Mouse (Mus musculus) heart, postnatal 14 days (tissue): ENCODE results near the gene Ubfd1. TPM values are rescaled to one million over a fixed set of nuclear protein-coding genes. Genes with fewer than 3 reads are reported as not detected.
A peak's percentile ranks its signal among the peaks of the same experiment; 100 is the strongest.
"Not testable (repeated sequence)": the region's sequence is repeated elsewhere in the genome, so short reads cannot be mapped to it uniquely, and the experiment has no call there.

Source experiments
- DNase-seq, 2 experiments: peaks; one replicate each; pipeline ENCODE4 v3.0.0; 2021 to 2022
- intact Hi-C: fragments of 180-260 bp; cut with DNase I; formaldehyde crosslinking; loops from one replicate; pipeline ENCODE4 v1.15.1; 2025
- total RNA-seq, 2 experiments: library from RNA; stranded (reverse); gene quantifications; 2 replicates each; pipeline ENCODE4 v1.2.3; 2021

Ubfd1 gene
- total RNA-seq, 2 experiments from 2014 or later, result 33.0 to 39.6 TPM

DNA sequence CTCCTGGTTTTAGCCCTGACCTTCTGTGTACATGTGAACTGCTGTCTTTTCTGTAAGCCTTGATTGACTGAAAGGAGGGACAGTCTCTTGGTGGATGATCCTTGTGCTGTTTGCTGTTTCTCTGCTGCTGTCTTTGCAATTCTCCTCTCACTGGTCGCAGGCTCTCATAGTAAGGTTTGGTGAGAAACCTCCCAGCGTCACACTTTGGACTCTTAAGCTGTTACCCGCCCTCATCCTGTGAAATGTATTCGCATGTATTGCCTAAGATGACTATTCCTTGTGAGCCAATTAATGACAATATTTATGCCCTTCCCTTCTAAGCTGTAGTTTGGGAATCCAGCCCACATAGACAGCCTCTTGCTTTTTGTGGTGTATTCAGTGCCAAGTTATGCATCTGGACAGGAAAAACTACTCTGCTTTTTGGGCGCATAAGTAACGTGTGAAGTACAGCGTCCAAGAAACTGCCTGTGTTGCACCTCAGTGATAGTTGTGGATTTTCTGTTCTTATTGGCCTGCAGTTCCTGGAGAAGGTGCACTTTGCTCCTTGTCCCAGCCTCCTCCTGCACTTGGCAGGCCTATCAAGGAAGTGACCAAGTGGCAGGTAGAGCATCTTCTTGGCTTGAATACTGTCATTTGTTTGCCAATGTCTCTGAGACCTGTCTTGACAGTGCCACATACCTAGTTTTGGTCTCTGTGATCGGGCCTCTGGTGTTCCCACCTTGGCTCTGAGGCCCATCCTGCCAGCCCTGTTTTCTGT is 13.0 kb downstream of the Ubfd1 start:
- no peak for DNase-seq
- intact Hi-C loops, result no loop called here

- intact Hi-C loops, result no loop called here
- DNase-seq, result no peak
These were observed 14.1 kb downstream of the Ubfd1 start for GRCm38 (mm10) chr7:122081071-122081470.

- DNase-seq, result no peak
- intact Hi-C loops, result no loop called here
These were observed 20.4 kb downstream of the Ubfd1 start for GRCm38 (mm10) chr7:122087195-122087982.

DNA sequence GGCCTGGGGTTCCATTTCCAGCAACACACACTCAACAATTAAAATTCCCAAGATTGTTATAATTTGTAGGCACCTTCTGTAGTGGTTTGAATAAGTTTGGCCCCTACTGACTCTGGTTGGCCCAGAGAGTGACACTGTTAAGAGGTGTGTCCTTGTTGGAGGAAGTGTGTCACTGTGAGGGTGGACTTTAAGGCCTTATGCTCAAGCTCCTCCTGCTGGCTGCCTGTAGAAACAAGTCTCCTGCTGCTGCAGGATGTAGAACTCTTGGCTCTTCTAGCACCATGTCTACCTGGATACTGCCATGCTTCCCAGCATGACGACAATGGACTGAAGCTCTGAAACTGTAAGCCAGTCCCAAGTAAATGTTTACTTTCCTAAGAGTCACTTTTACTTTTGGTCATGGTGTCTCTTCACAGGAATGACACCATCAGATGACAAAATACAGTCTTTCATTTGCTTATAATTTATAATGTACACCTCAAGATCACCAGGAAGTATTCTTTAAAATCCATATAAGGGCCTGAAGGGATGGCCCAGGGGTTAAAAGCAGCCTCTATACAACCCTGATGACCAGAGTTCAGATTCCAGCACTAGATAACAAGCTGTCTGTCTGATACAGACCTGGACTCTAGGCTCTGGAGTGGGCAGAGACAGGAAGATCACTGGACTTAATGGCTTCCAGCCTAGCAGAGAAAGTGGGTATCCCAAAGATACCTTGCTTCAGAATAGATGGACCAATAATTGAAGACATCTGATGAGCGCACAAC is 27.8 kb downstream of the Ubfd1 start:
- no peak for DNase-seq
- intact Hi-C loops, result loop anchor here (5.0 kb wide), 1 partner anchor 62 kb away; no protein-coding TSS in a partner anchor

DNA sequence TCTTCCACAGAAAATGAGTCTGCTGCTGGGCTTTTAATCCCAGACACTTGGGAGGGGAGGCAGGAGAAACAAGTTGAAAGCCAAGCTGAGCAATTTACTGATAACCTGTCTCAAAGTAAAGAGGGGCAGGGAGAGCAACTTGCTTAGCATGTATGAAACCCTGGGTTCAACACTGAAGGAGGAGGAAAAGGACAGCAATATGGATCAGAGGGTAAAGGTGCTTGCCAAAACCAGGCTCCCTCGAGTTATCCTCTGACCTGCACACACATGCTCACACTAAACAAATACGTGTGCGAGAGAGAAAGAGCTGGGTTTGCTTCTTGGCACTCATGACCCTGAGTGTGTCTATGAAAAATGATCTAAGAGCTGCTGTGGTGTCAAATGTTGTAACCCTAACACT is 31.0 kb downstream of the Ubfd1 start:
- intact Hi-C loops, result loop anchor here (5.0 kb wide), 1 partner anchor 66 kb away; no protein-coding TSS in a partner anchor
- DNase-seq, result no peak

DNA sequence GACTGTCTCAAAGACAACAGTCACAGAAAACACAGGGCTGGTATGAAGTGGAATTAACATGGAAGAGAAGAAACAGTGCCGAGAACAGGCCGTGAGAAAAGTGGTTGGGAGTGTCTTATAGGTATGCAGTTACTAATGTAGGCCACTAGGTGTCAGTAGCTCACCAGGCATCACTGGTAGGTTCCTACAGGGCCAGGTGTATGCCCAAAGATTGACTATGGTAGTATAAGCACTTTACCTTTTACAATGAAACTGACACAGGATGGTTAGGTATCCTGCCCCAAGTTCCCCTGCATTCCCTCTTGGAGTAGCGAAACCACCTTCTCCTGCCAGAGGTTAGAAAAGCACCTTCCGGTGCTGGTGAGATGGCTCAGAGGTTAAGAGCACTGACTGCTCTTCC is 32.2 kb downstream of the Ubfd1 start:
- DNase-seq, result peak; percentile 16 to 46
- intact Hi-C loops, result loop anchor here (5.0 kb wide), 1 partner anchor 67 kb away; no protein-coding TSS in a partner anchor

GRCm38 (mm10) chr7:122101014-122101746 is 34.2 kb downstream of the Ubfd1 start:
- not testable (repeated sequence) for DNase-seq
- intact Hi-C loops, result loop anchor here (1.0 kb wide), 1 partner anchor 31 kb away; the partner anchor contains the start of gene Palb2

- DNase-seq, result peak; percentile 91
- intact Hi-C loops, result loop anchor here (1.0 kb wide), 1 partner anchor 31 kb away; the partner anchor contains the start of gene Palb2
These were observed 34.8 kb downstream of the Ubfd1 start, which contains the start of gene Ndufab1 for GRCm38 (mm10) chr7:122101747-122102244. TSS of gene Ndufab1 (minus strand) at chr7:122101886.

DNA sequence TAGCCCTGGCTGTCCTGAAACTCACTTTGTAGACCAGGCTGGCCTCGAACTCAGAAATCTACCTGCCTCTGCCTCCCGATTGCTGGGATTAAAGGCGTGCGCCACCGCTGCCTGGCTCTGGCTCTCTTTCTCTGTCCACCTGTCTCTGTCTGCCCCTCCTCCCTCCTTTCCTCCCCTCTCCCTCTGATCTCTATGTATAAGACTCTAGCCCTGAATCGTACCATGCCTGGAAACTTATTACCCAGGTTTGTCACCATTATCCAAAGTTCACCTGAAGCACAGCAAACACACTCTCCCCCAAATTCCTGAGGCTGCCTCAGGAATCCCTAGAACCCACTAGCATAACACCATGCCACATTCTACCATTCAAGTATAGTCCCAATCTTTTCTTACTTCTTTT is 41.2 kb downstream of the Ubfd1 start:
- intact Hi-C loops, result no loop called here
- no peak for DNase-seq

DNA sequence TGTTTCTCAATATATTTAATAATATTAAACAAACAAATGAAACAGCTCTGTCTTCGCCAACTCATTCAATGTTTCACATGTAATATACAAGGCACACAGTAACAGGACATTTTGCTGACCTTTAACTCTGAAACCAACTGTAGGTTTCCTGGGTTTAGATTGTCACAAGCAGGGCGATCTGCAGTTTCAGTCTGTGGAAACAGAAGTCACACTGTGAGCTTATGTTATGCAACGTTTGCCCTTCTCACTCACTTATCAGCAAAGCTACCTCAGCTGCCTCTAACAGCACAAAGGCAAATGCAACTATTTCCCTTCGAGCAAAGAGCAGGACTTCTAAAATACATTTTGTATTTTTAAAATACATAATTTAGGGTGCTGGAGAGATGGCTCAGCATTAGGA is 56.5 kb downstream of the Ubfd1 start:
- intact Hi-C loops, result no loop called here
- DNase-seq, result no peak

DNA sequence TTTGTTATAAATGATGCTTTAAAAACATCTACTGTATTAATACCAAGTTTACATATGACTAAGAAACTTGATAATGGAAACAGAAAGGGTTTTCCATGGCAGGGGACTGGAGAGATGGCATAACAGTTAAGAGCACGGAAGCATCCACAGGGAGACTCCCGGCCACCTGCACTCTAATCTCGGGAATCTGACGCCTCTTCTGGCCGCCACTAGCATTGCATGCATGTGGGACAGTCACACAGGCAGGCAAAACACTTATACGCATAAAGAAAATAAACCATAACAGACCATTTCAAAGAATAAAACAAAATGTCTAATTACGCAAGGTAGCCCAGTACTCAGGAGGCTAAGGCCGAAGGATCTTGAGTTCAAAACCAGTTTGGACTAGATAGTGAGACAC is 58.7 kb downstream of the Ubfd1 start:
- intact Hi-C loops, result no loop called here
- no peak for DNase-seq

- intact Hi-C loops, result no loop called here
- no peak for DNase-seq
These were observed 60.0 kb downstream of the Ubfd1 start for GRCm38 (mm10) chr7:122126946-122127345.

Other genes starting within 250 kb of the Ubfd1 start
- under 1 TPM in 1 of 2 experiments, not detected in 1; 0.50 TPM for gene Scnn1b, start 202.1 kb upstream of the Ubfd1 start, total RNA-seq
- gene Cog7, start 85.5 kb upstream of the Ubfd1 start, total RNA-seq, result 10 to 100 TPM; 15.3 to 16.0 TPM
- 10 to 100 TPM; 28.7 to 29.6 TPM for gene Gga2, start 46.0 kb upstream of the Ubfd1 start, total RNA-seq
- gene Ears2, start 88 bp downstream of the Ubfd1 start, total RNA-seq, result 10 to 100 TPM; 10.0 to 12.6 TPM
- 1,000 to 10,000 TPM; 1,455 to 1,530 TPM for gene Ndufab1, start 34.7 kb downstream of the Ubfd1 start, total RNA-seq
- gene Palb2, start 65.8 kb downstream of the Ubfd1 start, total RNA-seq, result 1 to 10 TPM in 1 of 2 experiments, under 1 TPM in 1; 1.00 to 1.0 TPM
- gene Dctn5, start 65.9 kb downstream of the Ubfd1 start, total RNA-seq, result 10 to 100 TPM; 30.3 to 32.3 TPM
- gene Plk1, start 92.3 kb downstream of the Ubfd1 start, total RNA-seq, result 1 to 10 TPM; 4.1 to 5.9 TPM
- not detected for gene Ern2, start 119.0 kb downstream of the Ubfd1 start, total RNA-seq
- 1 to 10 TPM; 2.0 to 3.3 TPM for gene Chp2, start 152.3 kb downstream of the Ubfd1 start, total RNA-seq
- 1 to 10 TPM; 4.0 to 9.8 TPM for gene Prkcb, start 221.6 kb downstream of the Ubfd1 start, total RNA-seq